Mouse (Mus musculus): ENCODE data around the gene Rasgef1c. TPM values are rescaled to one million over a fixed set of nuclear protein-coding genes. Genes with fewer than 3 reads are reported as not detected.

Gene Rasgef1c
- polyA plus RNA-seq, 2 experiments, result not detected

GRCm38 (mm10) chr11:50025721-50026520, 124.3 kb downstream of the Rasgef1c start:
- Histone ChIP-seq H3K27ac (no peak overlapping the region), H3K27me3 (ENCODE audit: control insufficient read depth, insufficient read depth, low read length) (peaks cover 4% of the 10 kb centered on the region; the same call in 1 of the 2 replicates), H3K9ac (replicated peaks) (peak overlapping the region; percentile 83), H3K4me1 (replicated peaks; ENCODE audit: control insufficient read depth in 2 of 2, insufficient read depth in 2 of 2, low read length in 1 of 2) (peaks cover 0 to 7% of the 10 kb centered on the region in 2 experiments; a peak in 3 of 4 replicates), H3K4me3 (ENCODE audit: insufficient read depth in 1 of 2, low read depth in 2 of 2, low read length in 2 of 2) (peak overlapping the region; percentile 58 to 85), H3K9me3 (ENCODE audit: control insufficient read depth, low read length) (no peaks in the 10 kb centered on the region), H3K4me2 (ENCODE audit: low read depth) (peak overlapping the region; percentile 98), H3K36me3 (replicated peaks; ENCODE audit: control insufficient read depth, insufficient read depth, low read depth) (no peaks in the 10 kb centered on the region)
- DNase-seq (ENCODE audit: low read depth in 3 of 3, low spot score in 3 of 3), result no peak
- TF ChIP-seq EP300 (IDR thresholded peaks at IDR 0.05; ENCODE audit: low read depth) (no peak), CTCF (IDR thresholded peaks at IDR 0.05; ENCODE audit: low read depth) (no peak)
- ATAC-seq (ENCODE audit: insufficient read depth), result no peak
- 3% methylated on average over 24 of the region's 24 CpGs for WGBS (ENCODE audit: insufficient replicate concordance)

- 15% methylated on average over 3 of the region's 3 CpGs for WGBS (ENCODE audit: insufficient replicate concordance)
- H3K27me3 ChIP-seq (ENCODE audit: control insufficient read depth, insufficient read depth, low read length), result peaks cover 4% of the 10 kb centered on the region; the same call in 1 of the 2 replicates
- DNase-seq (ENCODE audit: low read depth in 3 of 3, low spot score in 3 of 3) (no peak), ATAC-seq (ENCODE audit: insufficient read depth) (no peak)
- no peaks in the 10 kb centered on the region for H3K9me3 ChIP-seq (ENCODE audit: control insufficient read depth, low read length)
- H3K36me3 ChIP-seq (replicated peaks; ENCODE audit: control insufficient read depth, insufficient read depth, low read depth), result no peaks in the 10 kb centered on the region
- TF ChIP-seq EP300 (IDR thresholded peaks at IDR 0.05; ENCODE audit: low read depth) (no peak), CTCF (IDR thresholded peaks at IDR 0.05; ENCODE audit: low read depth) (no peak)
- peaks cover 0 to 10% of the 10 kb centered on the region in 2 experiments; a peak in 3 of 4 replicates for H3K4me1 ChIP-seq (replicated peaks; ENCODE audit: control insufficient read depth in 2 of 2, insufficient read depth in 2 of 2, low read length in 1 of 2)
- peak overlapping the region in 1 of 2 experiments; percentile 85; a peak in 2 of 4 replicates for H3K4me3 ChIP-seq (ENCODE audit: insufficient read depth in 1 of 2, low read depth in 2 of 2, low read length in 2 of 2)
- H3K9ac ChIP-seq (replicated peaks), result no peak overlapping the region
- H3K4me2 ChIP-seq (ENCODE audit: low read depth), result peak overlapping the region; percentile 98
- no peak overlapping the region for H3K27ac ChIP-seq
These were observed 125.0 kb downstream of the Rasgef1c start for GRCm38 (mm10) chr11:50026521-50027090.

GRCm38 (mm10) chr11:50028416-50028815, 126.8 kb downstream of the Rasgef1c start:
- Histone ChIP-seq H3K27me3 (ENCODE audit: control insufficient read depth, insufficient read depth, low read length) (peaks cover 4% of the 10 kb centered on the region; the same call in 1 of the 2 replicates), H3K36me3 (replicated peaks; ENCODE audit: control insufficient read depth, insufficient read depth, low read depth) (no peaks in the 10 kb centered on the region), H3K4me1 (replicated peaks; ENCODE audit: control insufficient read depth in 2 of 2, insufficient read depth in 2 of 2, low read length in 1 of 2) (peaks cover 0 to 10% of the 10 kb centered on the region in 2 experiments; a peak in 3 of 4 replicates), H3K4me2 (ENCODE audit: low read depth) (no peak overlapping the region), H3K9ac (replicated peaks) (no peak overlapping the region), H3K27ac (no peak overlapping the region), H3K4me3 (ENCODE audit: insufficient read depth in 1 of 2, low read depth in 2 of 2, low read length in 2 of 2) (no peak overlapping the region), H3K9me3 (ENCODE audit: control insufficient read depth, low read length) (no peaks in the 10 kb centered on the region)
- TF ChIP-seq CTCF (IDR thresholded peaks at IDR 0.05; ENCODE audit: low read depth) (no peak), EP300 (IDR thresholded peaks at IDR 0.05; ENCODE audit: low read depth) (no peak)
- ATAC-seq (ENCODE audit: insufficient read depth), result no peak
- DNase-seq (ENCODE audit: low read depth in 3 of 3, low spot score in 3 of 3), result no peak

Small RNA genes within 50 kb of the gene (microRNA-seq; reads per million reads assigned to microRNA genes)
- gene Gm23492, result not detected

Other genes starting within 250 kb of the Rasgef1c start
- gene Scgb3a1, start 238.2 kb upstream of the Rasgef1c start, polyA plus RNA-seq (2012; rRNA removed), result not detected in 2 replicates
- not detected in 2 replicates for gene Scgb3a1, start 238.2 kb upstream of the Rasgef1c start, polyA plus RNA-seq (2014; fragmentation: Nextera tagmentation; extraction: Ambion mirVana)
- gene Cnot6, start 189.1 kb upstream of the Rasgef1c start, polyA plus RNA-seq (2012; rRNA removed), result 14.3 and 21.0 TPM in 2 replicates
- gene Cnot6, start 189.1 kb upstream of the Rasgef1c start, polyA plus RNA-seq (2014; fragmentation: Nextera tagmentation; extraction: Ambion mirVana), result 18.1 and 21.0 TPM in 2 replicates
- 0.39 TPM in 2 replicates for gene Gfpt2, start 107.7 kb upstream of the Rasgef1c start, polyA plus RNA-seq (2012; rRNA removed)
- gene Gfpt2, start 107.7 kb upstream of the Rasgef1c start, polyA plus RNA-seq (2014; fragmentation: Nextera tagmentation; extraction: Ambion mirVana), result 0.39 and 0.90 TPM in 2 replicates
- 8.1 and 11.9 TPM in 2 replicates for gene Mapk9, start 55.1 kb upstream of the Rasgef1c start, polyA plus RNA-seq (2012; rRNA removed)
- gene Mapk9, start 55.1 kb upstream of the Rasgef1c start, polyA plus RNA-seq (2014; fragmentation: Nextera tagmentation; extraction: Ambion mirVana), result 18.5 and 20.2 TPM in 2 replicates
- gene Rnf130, start 123.5 kb downstream of the Rasgef1c start, polyA plus RNA-seq (2012; rRNA removed), result 11.2 and 16.0 TPM in 2 replicates
- gene Rnf130, start 123.5 kb downstream of the Rasgef1c start, polyA plus RNA-seq (2014; fragmentation: Nextera tagmentation; extraction: Ambion mirVana), result 36.3 and 36.4 TPM in 2 replicates
- 6.8 and 8.4 TPM in 2 replicates for gene Tbc1d9b, start 229.6 kb downstream of the Rasgef1c start, polyA plus RNA-seq (2012; rRNA removed)
- gene Tbc1d9b, start 229.6 kb downstream of the Rasgef1c start, polyA plus RNA-seq (2014; fragmentation: Nextera tagmentation; extraction: Ambion mirVana), result 9.5 and 11.1 TPM in 2 replicates

Data from liver, embryonic 14.5 days (tissue).